Mouse (Mus musculus): ENCODE data around the gene Rap2b.

Gene Rap2b

GRCm38 (mm10) chr3:61386368-61386767 is 24.9 kb downstream of the Rap2b start:
- no peak for DNase-seq (ENCODE audit: low read depth, low spot score)

- DNase-seq (ENCODE audit: low read depth, low spot score) = no peak
Measured at GRCm38 (mm10) chr3:61391564-61391963, 30.1 kb downstream of the Rap2b start.

DNA sequence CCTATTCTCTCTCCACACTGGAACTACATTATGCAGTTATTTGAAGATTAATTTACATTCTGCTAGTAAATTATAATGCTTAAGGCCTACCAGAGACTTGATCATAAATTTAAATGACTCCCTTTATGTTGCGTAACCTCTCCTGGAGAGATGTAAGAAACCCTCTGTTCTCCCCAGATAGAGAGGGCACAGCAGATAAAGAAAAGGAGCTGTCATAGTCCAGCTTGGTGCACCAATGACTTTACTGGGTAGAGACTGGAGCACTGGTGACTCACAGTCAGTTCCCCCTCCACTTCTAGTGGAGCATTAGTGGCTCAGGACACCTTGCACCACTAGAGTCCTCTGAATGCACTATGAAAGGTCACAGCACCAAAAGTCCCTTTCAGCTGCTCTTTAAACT is 31.4 kb downstream of the Rap2b start:
- DNase-seq (ENCODE audit: low read depth, low spot score) = no peak

DNA sequence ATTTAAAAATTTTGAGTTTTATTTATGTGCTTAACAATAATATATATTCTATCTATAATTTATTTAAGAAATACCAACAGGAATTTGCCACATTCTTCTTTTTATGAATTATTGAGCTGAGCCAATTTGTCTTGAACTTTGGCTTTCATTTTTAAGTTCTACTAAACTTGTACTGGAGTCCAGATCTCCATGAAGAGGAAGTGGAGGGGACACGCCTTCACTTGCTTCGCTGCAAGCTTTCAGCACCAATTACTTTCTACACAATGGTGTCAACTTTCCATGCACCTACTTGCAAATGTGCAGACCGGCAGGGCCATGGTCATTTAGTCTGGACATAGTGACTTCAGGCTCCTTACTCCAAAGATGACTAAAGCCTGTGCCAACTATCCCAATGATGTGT is 32.1 kb downstream of the Rap2b start:
- DNase-seq (ENCODE audit: low read depth, low spot score) = no peak

GRCm38 (mm10) chr3:61395382-61395781 is 33.9 kb downstream of the Rap2b start:
- no peak for DNase-seq (ENCODE audit: low read depth, low spot score)

- DNase-seq (ENCODE audit: low read depth, low spot score) = no peak
Measured at GRCm38 (mm10) chr3:61396728-61397127, 35.3 kb downstream of the Rap2b start.

DNA sequence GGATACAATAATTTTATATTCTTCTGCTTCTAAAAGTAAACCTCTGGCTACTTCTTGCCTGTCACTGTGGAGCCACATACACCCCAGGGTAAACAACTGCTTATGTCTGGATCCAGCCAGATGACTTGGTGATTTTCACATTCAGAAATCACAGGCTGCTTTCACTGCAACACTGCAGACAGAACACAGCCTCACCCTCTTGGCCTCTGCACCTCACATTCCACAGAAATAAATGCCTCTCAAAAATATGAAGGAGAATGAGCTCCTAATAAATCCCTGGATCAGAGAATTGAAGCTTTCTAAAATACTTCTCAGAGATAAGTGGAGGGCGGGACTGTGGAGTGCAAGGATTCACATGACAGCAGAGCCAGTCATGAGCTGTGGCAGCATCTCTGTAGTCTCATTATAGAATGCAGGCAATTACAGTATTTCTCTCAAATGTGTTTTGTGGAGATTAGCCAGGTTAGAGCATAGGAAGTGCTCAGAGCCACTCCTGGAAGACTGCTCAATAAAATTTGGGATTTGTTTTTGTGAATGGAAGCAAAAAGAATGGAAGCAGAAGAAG is 39.5 kb downstream of the Rap2b start:
- DNase-seq (ENCODE audit: low read depth, low spot score) = no peak

DNA sequence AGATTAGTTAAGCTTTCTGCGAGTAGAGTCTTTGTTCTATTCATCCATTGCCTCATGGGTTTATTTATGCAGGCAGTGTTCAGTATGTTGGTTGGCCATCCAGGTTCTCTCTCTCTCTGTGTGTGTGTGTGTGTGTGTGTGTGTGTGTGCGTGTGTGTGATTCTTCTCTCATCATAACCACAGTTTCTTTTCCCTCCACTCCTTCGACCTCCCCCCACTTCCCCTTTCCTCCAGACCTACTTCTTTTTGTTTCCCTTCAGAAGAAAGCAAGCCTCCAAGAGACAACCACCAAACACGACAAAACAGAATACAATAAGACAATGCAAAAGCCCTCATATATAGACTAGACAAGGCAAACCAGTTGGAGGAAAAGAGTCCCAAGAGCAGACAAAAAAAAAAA is 45.5 kb downstream of the Rap2b start:
- DNase-seq (ENCODE audit: low read depth, low spot score) = no peak

- no peak for DNase-seq (ENCODE audit: low read depth, low spot score)
Measured at GRCm38 (mm10) chr3:61409683-61410082, 48.2 kb downstream of the Rap2b start.

- no peak for DNase-seq (ENCODE audit: low read depth, low spot score)
Measured at GRCm38 (mm10) chr3:61415883-61416282, 54.4 kb downstream of the Rap2b start.
